Mouse (Mus musculus) limb, embryonic 14.5 days (tissue): ENCODE data around the gene Pak3. TPM values are rescaled to one million over a fixed set of nuclear protein-coding genes. Genes with fewer than 3 reads are reported as not detected.

ENCODE experiments used
- ATAC-seq: fragments of 200-750 bp; cut with Nextera tagmentation; 2 replicates; pipeline ENCODE4 v1.8.0; 2017; ENCODE audit warnings: low read depth, moderate number of reproducible peaks, moderate TSS enrichment; ENCODE audit not compliant: low FRiP score
- DNase-seq: peaks from one replicate; pipeline ENCODE4 v3.0.0-alpha.2; 2015; ENCODE audit warnings: low spot score
- H3K27ac ChIP-seq: fragments of 300-500 bp; sonication (generic); replicated peaks from 2 replicates; pipeline ENCODE4 v1.5.1; 2014; ENCODE audit warnings: low read depth, mild to moderate bottlenecking, low read length, moderate library complexity, mixed read lengths
- H3K27me3 ChIP-seq: fragments of 300-500 bp; sonication (generic); 2 replicates; pipeline ENCODE4 v1.6.1; 2014; ENCODE audit warnings: low read length, mixed read lengths; ENCODE audit not compliant: control insufficient read depth, insufficient read depth
- H3K36me3 ChIP-seq: fragments of 300-500 bp; sonication (generic); 2 replicates; pipeline ENCODE4 v1.6.1; 2014; ENCODE audit warnings: mild to moderate bottlenecking, low read length, moderate library complexity, mixed read lengths; ENCODE audit not compliant: control insufficient read depth, insufficient read depth
- H3K4me1 ChIP-seq: fragments of 300-500 bp; sonication (generic); 2 replicates; pipeline ENCODE4 v1.6.1; 2014; ENCODE audit warnings: antibody characterized with exemption, low read length, mixed read lengths; ENCODE audit not compliant: control insufficient read depth, insufficient read depth
- H3K4me2 ChIP-seq: fragments of 300-500 bp; sonication (generic); replicated peaks from 2 replicates; pipeline ENCODE4 v1.6.1; 2014; ENCODE audit warnings: low read depth, mild to moderate bottlenecking, low read length, moderate library complexity; ENCODE audit not compliant: severe bottlenecking
- H3K4me3 ChIP-seq: fragments of 300-500 bp; sonication (generic); replicated peaks from 2 replicates; pipeline ENCODE4 v1.5.1; 2014; ENCODE audit warnings: low read length
- H3K9ac ChIP-seq: fragments of 300-500 bp; sonication (generic); 2 replicates; pipeline ENCODE4 v1.6.1; 2014; ENCODE audit warnings: mild to moderate bottlenecking, low read depth, low read length, moderate library complexity; ENCODE audit not compliant: severe bottlenecking
- H3K9me3 ChIP-seq: fragments of 300-500 bp; sonication (generic); 2 replicates; pipeline ENCODE4 v1.6.1; 2016; ENCODE audit warnings: low read length; ENCODE audit not compliant: control insufficient read depth
- POLR2A ChIP-seq: fragments of 200-500 bp; IDR thresholded peaks from 2 replicates; pipeline ENCODE4 v1.8.0; 2012; ENCODE audit warnings: inconsistent platforms, mild to moderate bottlenecking, moderate library complexity, borderline replicate concordance; ENCODE audit not compliant: insufficient read depth, insufficient read length; ENCODE audit errors: extremely low read depth
- WGBS: fragments of 180-500 bp; shearing (Covaris S2); extraction: QIAGEN DNeasy Blood & Tissue Kit; methylation state at CpG from one replicate; pipeline ENCODE4 v1.1.7; 2014; 5-methylcytosine and 5-hydroxymethylcytosine counted together
- polyA plus RNA-seq, 2 experiments: library from polyadenylated mRNA; depleted of rRNA in 1 of 2; stranded (reverse) in 1 of 2; unstranded in 1 of 2; fragments of >200 nt; fragmentation: Nextera tagmentation in 1 of 2; extraction: Ambion mirVana in 1 of 2; gene quantifications; 2 replicates each; pipeline versions ENCODE4 v1.2.1 to v1.2.3; 2012 to 2014

Pak3 gene
- polyA plus RNA-seq, 2 experiments = 3.4 to 17.7 TPM

DNA sequence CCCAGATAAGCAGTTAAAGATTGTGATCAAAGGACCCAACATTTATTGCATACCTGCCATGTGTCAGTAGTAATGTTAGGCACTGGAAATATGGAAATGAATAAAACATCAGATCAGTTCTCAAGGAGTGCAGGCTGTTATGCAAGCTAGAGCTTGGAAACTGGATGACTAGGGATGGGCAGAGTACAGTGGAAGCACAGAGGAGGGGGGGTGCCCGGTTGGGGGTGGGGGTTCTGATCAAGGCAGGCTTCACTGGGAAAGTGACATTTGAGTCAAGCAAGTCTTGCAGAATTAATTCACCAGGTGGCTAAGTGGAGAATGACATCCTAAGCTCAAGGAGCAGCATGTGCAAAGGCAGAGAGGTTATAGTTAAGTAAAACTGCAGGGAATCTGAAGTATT lies 1.8 kb downstream of the Pak3 start:
- H3K9me3 ChIP-seq = no peaks in the 10 kb centered on the region
- H3K4me1 ChIP-seq = no peaks in the 10 kb centered on the region
- no peaks in the 10 kb centered on the region for H3K27me3 ChIP-seq
- no peak overlapping the region for H3K4me2 ChIP-seq
- ATAC-seq (no peak), DNase-seq (no peak)
- 42% methylated on average over 1 of the region's 1 CpGs for WGBS
- TF ChIP-seq POLR2A = no peak
- no peak overlapping the region for H3K4me3 ChIP-seq
- H3K27ac ChIP-seq = no peak overlapping the region
- H3K9ac ChIP-seq = no peak overlapping the region
- H3K36me3 ChIP-seq = no peaks in the 10 kb centered on the region

DNA sequence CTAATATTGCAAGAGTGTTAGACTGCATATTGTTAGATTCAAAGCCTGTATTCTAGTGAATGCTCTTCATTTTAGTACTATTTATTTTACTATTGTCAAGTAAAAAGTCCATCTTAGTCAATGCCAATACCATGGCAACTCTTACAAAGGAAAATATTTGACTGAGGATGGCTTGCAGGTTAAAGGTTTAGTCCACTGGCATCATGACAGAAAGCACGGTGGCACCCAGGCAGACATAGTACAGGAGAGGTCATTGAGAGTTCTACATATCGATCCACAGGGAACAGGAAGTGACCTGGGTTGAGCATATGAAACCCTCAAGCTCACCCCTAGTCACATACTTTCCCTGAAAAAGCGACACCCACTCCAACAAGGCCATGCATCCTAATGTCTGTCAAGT lies 13.9 kb downstream of the Pak3 start:
- Histone ChIP-seq H3K4me2 (no peak overlapping the region), H3K36me3 (no peaks in the 10 kb centered on the region), H3K9me3 (no peaks in the 10 kb centered on the region), H3K27me3 (no peaks in the 10 kb centered on the region), H3K27ac (no peak overlapping the region), H3K4me3 (no peak overlapping the region), H3K4me1 (no peaks in the 10 kb centered on the region), H3K9ac (no peak overlapping the region)
- DNase-seq (no peak), ATAC-seq (no peak)
- no peak for TF ChIP-seq POLR2A
- WGBS = 85% methylated on average over 3 of the region's 3 CpGs

DNA sequence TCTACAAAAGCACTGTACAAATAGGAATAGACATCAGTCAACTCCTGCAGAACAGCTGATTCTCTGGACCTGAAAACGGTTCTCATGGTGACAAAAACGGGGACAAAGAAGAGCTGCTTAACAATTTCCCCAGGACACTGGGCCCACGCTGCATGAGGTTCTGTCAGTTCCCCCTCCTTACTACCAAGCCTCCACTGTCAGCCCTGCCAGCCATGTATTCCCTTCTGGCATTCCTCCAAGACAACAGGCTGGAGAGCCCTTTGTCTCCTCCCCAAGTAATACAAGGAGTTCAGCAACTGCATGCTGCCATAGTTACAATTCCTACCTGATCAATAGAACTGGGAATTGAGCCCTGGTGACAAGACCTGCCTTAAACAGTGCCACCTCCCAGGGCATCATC lies 15.2 kb downstream of the Pak3 start:
- Histone ChIP-seq H3K4me2 (no peak overlapping the region), H3K9ac (no peak overlapping the region), H3K9me3 (no peaks in the 10 kb centered on the region), H3K27me3 (no peaks in the 10 kb centered on the region), H3K27ac (no peak overlapping the region), H3K4me1 (no peaks in the 10 kb centered on the region), H3K4me3 (no peak overlapping the region), H3K36me3 (no peaks in the 10 kb centered on the region)
- no peak for TF ChIP-seq POLR2A
- ATAC-seq (no peak), DNase-seq (no peak)
- WGBS = 81% methylated on average over 3 of the region's 3 CpGs

DNA sequence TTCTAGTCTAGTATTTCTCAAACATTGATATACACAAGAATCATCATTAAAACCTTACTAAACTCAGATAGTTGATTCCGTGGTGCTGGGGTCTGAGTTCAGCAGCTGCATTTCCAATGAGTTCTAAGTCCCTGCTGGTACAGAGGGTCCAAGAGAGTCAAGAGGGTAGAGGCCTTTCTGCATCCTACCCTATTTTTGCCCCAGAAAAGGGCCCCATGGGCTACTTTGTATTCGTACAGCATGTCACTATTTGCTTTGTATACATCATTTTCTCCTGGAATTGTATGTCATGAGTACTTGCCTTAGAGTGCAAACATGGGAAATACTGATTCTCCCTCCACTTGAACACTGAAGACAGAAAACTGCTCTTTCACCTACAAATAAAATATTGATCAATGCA lies 24.4 kb downstream of the Pak3 start:
- TF ChIP-seq POLR2A = no peak
- no peak overlapping the region for H3K4me3 ChIP-seq
- H3K36me3 ChIP-seq = no peaks in the 10 kb centered on the region
- DNase-seq (no peak), ATAC-seq (no peak)
- no peak overlapping the region for H3K9ac ChIP-seq
- H3K4me1 ChIP-seq = no peaks in the 10 kb centered on the region
- 57% methylated on average over 2 of the region's 2 CpGs for WGBS
- H3K9me3 ChIP-seq = no peaks in the 10 kb centered on the region
- H3K27ac ChIP-seq = no peak overlapping the region
- no peak overlapping the region for H3K4me2 ChIP-seq
- no peaks in the 10 kb centered on the region; the same call in 1 of the 2 replicates for H3K27me3 ChIP-seq

DNA sequence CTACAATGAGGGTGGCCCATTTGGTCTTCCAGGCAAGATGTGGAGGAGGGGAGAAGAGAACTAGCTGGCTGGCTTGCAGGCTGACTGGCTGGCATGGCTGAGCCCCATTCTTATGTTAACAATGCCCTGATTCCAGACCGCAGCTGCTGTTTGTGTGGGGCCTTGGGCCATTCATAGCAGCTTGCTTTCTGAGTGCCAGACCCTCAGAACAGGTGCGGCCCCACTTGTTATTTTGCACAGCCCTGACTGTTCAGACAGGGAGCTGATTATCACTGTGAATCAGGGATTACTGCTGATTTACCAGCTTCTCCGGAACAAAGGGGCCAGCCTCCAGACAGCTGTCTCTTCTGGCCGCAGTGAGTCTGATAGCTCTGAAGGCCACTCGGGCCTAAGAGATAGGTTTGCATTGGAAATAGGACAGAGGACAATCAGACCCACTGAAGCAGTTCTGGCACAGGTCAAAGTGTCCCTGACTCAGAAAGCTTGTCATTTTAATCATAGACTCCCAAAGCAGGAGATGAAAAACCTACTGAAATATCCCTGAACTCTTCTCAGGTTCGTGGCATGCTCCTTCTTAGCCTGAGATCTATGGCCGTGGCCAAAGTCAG lies 24.9 kb downstream of the Pak3 start:
- Histone ChIP-seq H3K27ac (no peak overlapping the region), H3K27me3 (no peaks in the 10 kb centered on the region; the same call in 1 of the 2 replicates), H3K4me2 (no peak overlapping the region), H3K9ac (no peak overlapping the region), H3K9me3 (no peaks in the 10 kb centered on the region), H3K36me3 (no peaks in the 10 kb centered on the region), H3K4me1 (no peaks in the 10 kb centered on the region), H3K4me3 (no peak overlapping the region)
- DNase-seq = peak; percentile 22
- TF ChIP-seq POLR2A = no peak
- WGBS = 51% methylated on average over 7 of the region's 7 CpGs
- peak; percentile 86 for ATAC-seq
